Mouse (Mus musculus): Measurements from ENCODE around the gene Mthfd1l. TPM values are rescaled to one million over a fixed set of nuclear protein-coding genes. Genes with fewer than 3 reads are reported as not detected.

The Mthfd1l gene
- polyA plus RNA-seq, 1 experiment from 2014 or later = 36.5 TPM

Other genes with a start within 250 kb of the Mthfd1l start
- 2.1 and 3.2 TPM in 2 replicates for gene Plekhg1, start 232.8 kb upstream of the Mthfd1l start, polyA plus RNA-seq (2016; fragmentation: Nextera tagmentation; extraction: Ambion mirVana)

Data from liver, embryonic 12.5 days (tissue).